Mouse (Mus musculus): ENCODE data around the gene B3galt4. TPM values are rescaled to one million over a fixed set of nuclear protein-coding genes. Genes with fewer than 3 reads are reported as not detected.

B3galt4 gene
- total RNA-seq, 1 experiment: 10.3 TPM

- in situ Hi-C loops (cut with MboI; ENCODE audit: low sequenced_read_pairs in 2 of 2, unreplicated experiment in 2 of 2): no loop called here
- no peak overlapping the region for H3K27ac ChIP-seq (ENCODE audit: insufficient read depth, low read depth, low read length, poor library complexity, severe bottlenecking)
- peaks cover 46% of the 10 kb centered on the region for H3K36me3 ChIP-seq (ENCODE audit: control insufficient read depth, insufficient read depth, low read length, poor library complexity, severe bottlenecking)
- H3K9ac ChIP-seq (ENCODE audit: insufficient read depth, low read depth, low read length, poor library complexity, severe bottlenecking): peak overlapping the region; percentile 88
- H3K9me3 ChIP-seq (ENCODE audit: control insufficient read depth, insufficient read depth, low read depth, low read length): no peaks in the 10 kb centered on the region
- TF ChIP-seq ZNF384 (IDR thresholded peaks at IDR 0.05; ENCODE audit: low read depth, low read length) (no peak), ZC3H11A (IDR thresholded peaks at IDR 0.05; ENCODE audit: borderline replicate concordance, low read depth, low read length) (no peak), CHD2 (IDR thresholded peaks at IDR 0.05; ENCODE audit: low read depth, low read length) (no peak), MAFK (IDR thresholded peaks at IDR 0.05; ENCODE audit: insufficient read depth, low read depth, low read length) (no peak), HCFC1 (IDR thresholded peaks at IDR 0.05; ENCODE audit: borderline replicate concordance, insufficient read depth, low read length) (no peak)
- DNase-seq (ENCODE audit: low read depth, low spot score): no peak
- H3K4me3 ChIP-seq (ENCODE audit: insufficient read depth in 1 of 2, low read depth in 1 of 2, low read length in 2 of 2, poor library complexity in 1 of 2, severe bottlenecking in 1 of 2): peak overlapping the region; percentile 87 to 96
- peaks cover 3 to 11% of the 10 kb centered on the region in 2 experiments; a peak in 2 of 4 replicates for H3K4me1 ChIP-seq (ENCODE audit: control insufficient read depth in 2 of 2, insufficient read depth in 2 of 2, low read length in 2 of 2, poor library complexity in 1 of 2)
Observed at GRCm38 (mm10) chr17:33941381-33941780, 9.9 kb downstream of the B3galt4 start.

- Histone ChIP-seq H3K4me3 (ENCODE audit: insufficient read depth in 1 of 2, low read depth in 1 of 2, low read length in 2 of 2, poor library complexity in 1 of 2, severe bottlenecking in 1 of 2) (peak overlapping the region; percentile 87 to 96), H3K9me3 (ENCODE audit: control insufficient read depth, insufficient read depth, low read depth, low read length) (no peaks in the 10 kb centered on the region), H3K9ac (ENCODE audit: insufficient read depth, low read depth, low read length, poor library complexity, severe bottlenecking) (peak overlapping the region; percentile 88), H3K27ac (ENCODE audit: insufficient read depth, low read depth, low read length, poor library complexity, severe bottlenecking) (no peak overlapping the region), H3K4me1 (ENCODE audit: control insufficient read depth in 2 of 2, insufficient read depth in 2 of 2, low read length in 2 of 2, poor library complexity in 1 of 2) (peaks cover 3 to 11% of the 10 kb centered on the region in 2 experiments; a peak in 2 of 4 replicates), H3K36me3 (ENCODE audit: control insufficient read depth, insufficient read depth, low read length, poor library complexity, severe bottlenecking) (peaks cover 43% of the 10 kb centered on the region)
- in situ Hi-C loops (cut with MboI; ENCODE audit: low sequenced_read_pairs in 2 of 2, unreplicated experiment in 2 of 2): no loop called here
- TF ChIP-seq ZNF384 (IDR thresholded peaks at IDR 0.05; ENCODE audit: low read depth, low read length) (no peak), ZC3H11A (IDR thresholded peaks at IDR 0.05; ENCODE audit: borderline replicate concordance, low read depth, low read length) (no peak), CHD2 (IDR thresholded peaks at IDR 0.05; ENCODE audit: low read depth, low read length) (no peak), HCFC1 (IDR thresholded peaks at IDR 0.05; ENCODE audit: borderline replicate concordance, insufficient read depth, low read length) (no peak), MAFK (IDR thresholded peaks at IDR 0.05; ENCODE audit: insufficient read depth, low read depth, low read length) (no peak)
- DNase-seq (ENCODE audit: low read depth, low spot score): no peak
Observed at GRCm38 (mm10) chr17:33940981-33941380, 10.3 kb downstream of the B3galt4 start.

DNA sequence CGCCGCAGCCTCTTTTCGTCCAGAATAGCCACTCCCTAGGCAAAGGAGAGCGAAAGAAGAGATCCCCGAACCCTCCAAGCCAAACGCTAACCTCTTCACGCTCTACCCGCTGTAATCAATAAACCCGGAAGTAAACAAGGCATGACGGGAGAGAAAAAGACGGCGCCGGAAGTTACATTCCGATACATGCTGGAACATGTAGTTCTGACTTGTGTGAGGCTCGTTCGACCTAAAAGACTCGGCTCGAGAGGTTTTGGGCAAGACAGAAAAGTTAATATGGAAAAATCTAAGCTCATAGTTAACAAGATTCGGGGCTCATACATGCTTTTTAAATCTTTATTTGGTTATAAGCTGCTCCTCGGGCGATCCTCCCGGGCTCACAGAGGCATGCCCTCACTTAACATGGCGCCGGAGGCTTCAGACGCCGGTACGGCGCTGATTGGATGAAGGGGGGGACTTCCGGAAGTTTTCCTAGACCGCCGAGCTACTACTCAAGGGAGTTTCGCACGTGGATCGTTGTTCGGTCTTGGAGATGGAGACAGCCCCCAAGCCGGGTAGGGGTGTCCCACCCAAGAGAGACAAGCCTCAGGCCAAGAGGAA is 11.0 kb downstream of the B3galt4 start, which contains the start of the genes Pfdn6 and Wdr46:
TSS of gene Pfdn6 (minus strand) at position 138 of the 600 bp plus-strand sequence.
TSS of gene Wdr46 (plus strand) at position 455 of the 600 bp plus-strand sequence.
- TF ChIP-seq HCFC1 (IDR thresholded peaks at IDR 0.05; ENCODE audit: borderline replicate concordance, insufficient read depth, low read length) (peak; percentile 95), ZNF384 (IDR thresholded peaks at IDR 0.05; ENCODE audit: low read depth, low read length) (no peak), CHD2 (IDR thresholded peaks at IDR 0.05; ENCODE audit: low read depth, low read length) (peak; percentile 86)
- peak; percentile 92 for DNase-seq (ENCODE audit: low read depth, low spot score)
- H3K36me3 ChIP-seq (ENCODE audit: control insufficient read depth, insufficient read depth, low read length, poor library complexity, severe bottlenecking): peaks cover 48% of the 10 kb centered on the region
- peaks cover 3 to 14% of the 10 kb centered on the region in 2 experiments; a peak in 2 of 4 replicates for H3K4me1 ChIP-seq (ENCODE audit: control insufficient read depth in 2 of 2, insufficient read depth in 2 of 2, low read length in 2 of 2, poor library complexity in 1 of 2)
- H3K9me3 ChIP-seq (ENCODE audit: control insufficient read depth, insufficient read depth, low read depth, low read length): no peaks in the 10 kb centered on the region
- peak within 1 kb of the TSS; percentile 87 to 96 for H3K4me3 ChIP-seq (ENCODE audit: insufficient read depth in 1 of 2, low read depth in 1 of 2, low read length in 2 of 2, poor library complexity in 1 of 2, severe bottlenecking in 1 of 2)
- 0 out of 2 replicates have a peak within 1 kb of the TSS, but pooled peaks have one; percentile 20 for H3K27ac ChIP-seq (ENCODE audit: insufficient read depth, low read depth, low read length, poor library complexity, severe bottlenecking)
- H3K9ac ChIP-seq (ENCODE audit: insufficient read depth, low read depth, low read length, poor library complexity, severe bottlenecking): peak within 1 kb of the TSS; percentile 93
- in situ Hi-C loops (cut with MboI; ENCODE audit: low sequenced_read_pairs in 2 of 2, unreplicated experiment in 2 of 2): no loop called here

DNA sequence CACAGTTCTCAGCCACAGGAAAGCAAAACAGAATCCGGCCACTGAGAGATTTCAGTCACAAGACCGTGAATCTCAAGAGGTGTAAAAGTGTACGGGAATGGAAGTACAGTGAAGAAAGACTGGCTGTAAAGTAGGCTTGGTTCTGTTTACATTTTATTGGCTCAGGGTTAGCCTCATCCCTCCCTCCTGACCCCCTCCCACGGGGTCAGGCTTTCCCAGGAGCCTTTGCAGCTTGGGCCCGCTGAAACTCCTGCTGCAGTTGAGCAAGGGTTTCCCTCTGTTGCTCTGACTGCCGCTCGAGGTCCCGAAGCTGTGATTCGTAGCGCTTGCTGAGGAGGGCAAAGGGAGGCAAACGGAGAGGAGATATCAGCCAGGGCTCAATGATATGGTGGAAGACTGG is 12.5 kb downstream of the B3galt4 start:
- in situ Hi-C loops (cut with MboI; ENCODE audit: low sequenced_read_pairs in 2 of 2, unreplicated experiment in 2 of 2): no loop called here
- Histone ChIP-seq H3K4me3 (ENCODE audit: insufficient read depth in 1 of 2, low read depth in 1 of 2, low read length in 2 of 2, poor library complexity in 1 of 2, severe bottlenecking in 1 of 2) (peak overlapping the region; percentile 87 to 96; a peak in 3 of 4 replicates), H3K9me3 (ENCODE audit: control insufficient read depth, insufficient read depth, low read depth, low read length) (no peaks in the 10 kb centered on the region), H3K4me1 (ENCODE audit: control insufficient read depth in 2 of 2, insufficient read depth in 2 of 2, low read length in 2 of 2, poor library complexity in 1 of 2) (peaks cover 3 to 26% of the 10 kb centered on the region in 2 experiments; a peak in 2 of 4 replicates), H3K36me3 (ENCODE audit: control insufficient read depth, insufficient read depth, low read length, poor library complexity, severe bottlenecking) (peaks cover 41% of the 10 kb centered on the region), H3K27ac (ENCODE audit: insufficient read depth, low read depth, low read length, poor library complexity, severe bottlenecking) (no peak overlapping the region), H3K9ac (ENCODE audit: insufficient read depth, low read depth, low read length, poor library complexity, severe bottlenecking) (peak overlapping the region; percentile 93; the same call in 1 of the 2 replicates)
- TF ChIP-seq MAFK (IDR thresholded peaks at IDR 0.05; ENCODE audit: insufficient read depth, low read depth, low read length): no peak
- TF ChIP-seq HCFC1 (IDR thresholded peaks at IDR 0.05; ENCODE audit: borderline replicate concordance, insufficient read depth, low read length): no peak
- no peak for TF ChIP-seq CHD2 (IDR thresholded peaks at IDR 0.05; ENCODE audit: low read depth, low read length)
- no peak for TF ChIP-seq ZC3H11A (IDR thresholded peaks at IDR 0.05; ENCODE audit: borderline replicate concordance, low read depth, low read length)
- no peak for TF ChIP-seq ZNF384 (IDR thresholded peaks at IDR 0.05; ENCODE audit: low read depth, low read length)
- DNase-seq (ENCODE audit: low read depth, low spot score): no peak

All from ES-E14 (cell line).